Mouse (Mus musculus) T-helper 1 cell (primary cell): ENCODE results near the gene Baiap2.

Source experiments
- in situ Hi-C: fragments of 300-600 bp; cut with MboI, MseI; formaldehyde crosslinking; loops from one replicate; pipeline ENCODE4 v1.15.1; 2025; ENCODE audit warnings: high pct_unique_total_duplicates

The Baiap2 gene

DNA sequence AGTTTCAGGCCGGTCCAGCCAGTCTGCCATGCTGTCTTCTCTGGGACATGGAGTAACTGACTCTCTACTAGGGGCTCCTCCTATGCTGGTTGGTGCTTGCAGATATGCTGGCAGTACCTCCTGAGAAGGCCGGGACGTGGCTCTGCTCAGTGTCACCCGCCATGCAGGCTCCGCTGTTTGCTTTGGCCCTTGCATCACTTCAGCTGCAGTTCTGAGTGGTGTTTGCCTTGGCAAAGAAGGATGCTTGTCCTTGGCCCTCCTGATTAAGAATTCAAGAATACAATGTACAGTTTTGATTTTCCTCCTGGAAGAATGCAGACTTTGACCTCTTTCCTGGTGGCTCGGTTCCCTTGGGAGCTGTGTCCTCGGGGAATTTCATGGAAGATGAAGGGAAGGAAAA, 2.8 kb downstream of the Baiap2 start:
- in situ Hi-C loops, result loop anchor here (5.0 kb wide), 1 partner anchor 47 kb away; no protein-coding TSS in a partner anchor

DNA sequence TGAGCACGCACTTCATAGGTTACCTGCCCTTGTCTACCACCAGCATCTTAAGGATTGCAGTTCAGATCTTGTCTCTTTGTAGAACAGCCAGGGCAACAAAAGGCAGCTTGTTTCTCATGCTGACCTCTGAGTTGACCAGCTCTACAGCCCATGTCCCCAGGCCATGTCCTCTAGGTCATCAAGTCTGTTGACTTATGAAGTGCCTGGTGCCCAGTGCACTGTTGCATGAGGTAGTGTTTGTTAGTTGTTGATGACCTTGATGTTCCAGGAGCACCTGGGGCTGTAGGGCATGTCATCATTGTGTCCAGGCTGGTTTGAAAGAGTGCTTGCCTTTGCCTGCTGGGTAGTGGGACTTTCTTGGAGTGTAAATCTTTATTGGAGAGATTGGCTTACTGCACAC, 4.9 kb downstream of the Baiap2 start:
- in situ Hi-C loops, result loop anchor here (5.0 kb wide), 1 partner anchor 45 kb away; no protein-coding TSS in a partner anchor

DNA sequence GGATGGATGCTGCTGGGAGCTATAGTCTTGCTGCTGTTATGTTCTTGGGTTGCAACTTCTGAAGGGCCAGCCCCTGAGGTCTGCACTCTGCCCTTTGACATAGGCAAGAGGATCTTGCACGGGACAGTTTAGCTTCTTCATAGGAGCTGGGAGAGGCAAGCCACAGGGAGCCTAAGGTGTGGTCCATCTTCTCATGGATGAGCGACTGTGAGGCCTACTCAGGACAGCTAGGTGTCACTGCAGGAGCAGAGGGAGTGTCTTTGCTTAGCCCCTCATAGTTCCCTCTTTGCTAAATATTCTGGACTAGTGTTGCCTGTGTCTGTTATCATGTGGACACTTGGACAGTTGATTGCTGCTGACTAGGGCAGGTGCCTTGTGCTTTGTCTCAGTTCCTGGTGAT, 5.3 kb downstream of the Baiap2 start:
- in situ Hi-C loops, result loop anchor here (5.0 kb wide), 1 partner anchor 44 kb away; no protein-coding TSS in a partner anchor

DNA sequence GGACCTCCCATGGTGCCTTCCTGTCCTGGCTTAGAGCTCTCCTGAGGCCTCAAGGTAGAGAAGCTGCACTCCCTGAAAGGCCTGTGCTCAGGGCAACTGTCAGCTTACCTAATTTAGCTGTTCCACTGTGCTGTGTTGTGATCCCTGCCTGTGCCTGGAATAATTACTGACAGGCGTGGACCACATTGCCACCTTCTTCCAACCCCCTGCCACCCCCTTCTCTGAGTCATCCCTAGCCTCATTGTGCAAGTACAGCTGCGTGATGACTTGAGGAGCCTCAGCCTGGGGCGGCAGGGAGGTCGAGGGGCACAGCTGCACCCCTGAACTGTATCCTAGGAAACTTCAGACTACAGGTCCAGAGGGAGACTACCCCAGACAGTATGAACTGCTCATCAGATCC, 5.7 kb downstream of the Baiap2 start:
- in situ Hi-C loops, result loop anchor here (5.0 kb wide), 1 partner anchor 44 kb away; no protein-coding TSS in a partner anchor

DNA sequence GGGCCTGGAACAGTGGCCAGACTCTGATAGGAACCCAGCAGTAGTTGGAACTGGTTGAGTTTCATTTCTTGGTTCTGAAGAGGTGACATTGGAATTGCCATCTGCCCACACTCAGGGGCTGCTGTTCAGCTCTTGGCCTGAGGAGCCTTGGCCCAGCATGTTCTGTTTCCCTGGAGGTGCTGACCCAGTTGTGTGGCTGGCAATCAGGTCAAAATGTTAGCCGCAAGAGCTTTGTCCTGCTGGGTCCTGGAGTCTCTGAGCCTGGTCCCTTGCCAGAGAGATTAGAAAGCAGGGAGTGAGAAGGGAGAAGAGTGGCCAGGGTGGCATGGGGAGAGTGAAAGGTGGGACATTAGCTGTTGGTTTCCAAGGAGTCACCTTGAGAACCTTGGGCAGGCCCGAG, 6.2 kb downstream of the Baiap2 start:
- in situ Hi-C loops, result loop anchor here (5.0 kb wide), 1 partner anchor 43 kb away; no protein-coding TSS in a partner anchor

DNA sequence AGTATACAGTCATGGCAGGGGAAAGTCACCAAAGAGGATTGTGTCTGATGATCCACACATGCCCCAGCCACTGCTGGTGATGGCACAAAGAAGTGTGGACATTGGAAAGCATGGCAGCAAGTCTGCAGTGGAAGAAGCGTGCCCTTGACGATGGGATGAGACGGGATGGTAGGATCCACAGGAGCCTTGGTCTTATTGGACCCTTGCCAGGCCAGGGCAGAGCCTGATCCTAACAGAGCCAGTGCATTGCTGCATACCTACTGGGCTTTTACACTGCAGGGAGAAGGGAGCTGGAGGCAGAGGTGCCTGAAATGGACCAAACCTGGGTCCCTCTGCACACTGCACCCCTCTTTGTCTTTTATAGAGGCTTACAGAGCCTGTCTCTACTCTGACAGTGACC, 8.0 kb downstream of the Baiap2 start:
- in situ Hi-C loops, result no loop called here

DNA sequence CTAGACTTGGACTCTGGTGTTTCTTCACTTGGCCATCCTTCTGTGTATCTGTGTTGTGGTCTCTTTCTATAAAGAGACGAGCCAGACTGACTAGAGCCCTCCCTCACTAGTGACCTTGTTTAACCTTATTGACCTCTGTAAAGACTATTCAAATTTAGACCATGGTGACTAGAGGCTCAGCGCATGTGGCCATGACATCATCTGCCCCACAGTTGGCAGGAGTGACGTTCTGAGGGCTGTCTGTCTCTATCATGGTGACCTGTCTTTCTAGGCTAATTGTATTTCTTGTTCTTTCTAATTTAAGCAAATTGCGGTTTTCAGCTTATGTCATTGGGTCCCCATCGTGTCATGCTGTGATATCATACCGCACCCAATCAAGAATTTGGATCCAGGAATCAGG, 8.8 kb downstream of the Baiap2 start:
- in situ Hi-C loops, result no loop called here

DNA sequence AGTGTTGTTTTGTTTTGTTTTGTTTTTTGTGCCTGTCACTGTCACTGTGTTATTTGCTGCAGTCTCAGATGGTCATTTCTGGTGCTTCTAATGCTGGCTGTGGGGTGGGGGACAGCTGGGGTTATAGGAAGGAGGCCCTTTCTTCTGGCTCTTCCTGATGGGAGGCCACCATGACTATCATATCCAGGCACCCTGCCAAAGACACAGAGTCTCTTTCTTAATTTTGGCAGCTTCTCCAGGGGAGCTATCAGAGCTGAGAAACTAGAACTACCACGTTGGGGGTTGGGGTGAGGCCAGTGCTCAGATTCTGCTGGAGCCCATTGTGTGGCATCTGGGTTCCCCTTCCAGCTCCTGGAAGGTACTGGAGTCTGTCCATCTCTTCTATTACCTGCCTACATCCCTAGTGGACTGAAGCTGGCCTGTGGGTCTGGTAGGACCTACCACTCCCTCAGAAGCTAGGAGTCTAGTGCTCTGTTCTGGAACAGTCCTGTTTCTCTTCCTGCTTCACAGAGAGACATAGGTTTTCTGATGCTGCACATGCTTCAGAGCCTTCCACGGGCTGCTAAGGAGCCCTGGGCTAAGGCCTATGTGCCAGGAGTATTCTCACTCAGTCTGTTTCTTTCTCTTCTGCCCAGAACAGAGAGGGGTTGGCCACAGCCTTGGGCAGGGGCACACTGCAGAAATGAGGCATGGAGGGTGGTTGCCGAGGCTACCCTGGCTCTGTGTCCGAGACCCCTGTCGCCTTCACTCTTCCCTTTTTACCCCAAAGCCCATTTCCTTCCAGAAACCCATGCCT, 10.1 kb downstream of the Baiap2 start:
- in situ Hi-C loops, result no loop called here

DNA sequence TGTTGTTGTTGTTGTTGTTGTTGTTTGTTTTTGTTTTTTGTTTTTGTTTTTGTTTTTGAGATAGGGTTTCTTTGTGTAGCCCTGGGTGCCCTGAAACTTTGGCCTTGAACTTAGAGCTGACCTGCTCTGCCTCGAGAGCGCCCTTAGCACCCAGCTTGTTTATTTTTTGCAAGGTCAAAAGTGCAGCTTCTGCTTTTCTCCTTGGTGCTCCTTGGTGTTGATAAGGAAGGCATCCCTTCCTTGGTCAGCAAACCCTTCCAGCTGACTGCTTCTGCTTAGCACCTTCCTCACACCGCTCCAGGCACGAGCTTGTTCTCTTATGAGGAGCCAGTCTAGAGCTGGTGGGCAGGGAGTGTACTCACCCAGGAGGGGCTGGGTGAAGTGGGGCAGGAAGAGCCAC, 11.7 kb downstream of the Baiap2 start:
- in situ Hi-C loops, result no loop called here

DNA sequence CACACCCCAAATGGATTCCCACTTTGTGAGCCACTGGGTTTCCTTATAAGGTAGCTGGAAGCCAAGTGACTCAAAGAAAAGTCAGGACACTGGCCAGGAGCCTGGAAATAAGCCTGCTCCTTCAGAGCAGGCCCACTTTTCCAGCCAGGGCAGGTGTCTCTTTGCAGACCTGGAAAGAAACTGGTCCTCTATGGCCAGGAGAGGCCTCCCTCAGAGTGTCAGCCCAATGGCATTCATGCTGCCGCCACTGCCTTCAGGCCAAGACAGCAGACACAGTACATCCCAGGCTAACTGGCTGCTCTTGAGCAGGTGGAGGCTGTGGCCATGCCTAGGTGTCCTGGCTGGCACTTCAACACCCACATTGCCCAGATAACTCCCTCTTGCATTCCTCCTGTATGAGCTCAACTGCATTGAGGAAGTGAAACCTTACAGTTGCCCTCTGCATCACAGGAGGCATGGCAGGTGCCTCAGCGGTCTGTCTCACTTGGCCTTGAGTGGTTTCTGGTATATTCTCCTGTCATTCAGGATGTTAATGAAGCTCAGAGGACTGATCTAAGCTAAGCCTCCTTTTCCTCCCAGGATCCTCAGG, 12.3 kb downstream of the Baiap2 start:
- in situ Hi-C loops, result no loop called here

DNA sequence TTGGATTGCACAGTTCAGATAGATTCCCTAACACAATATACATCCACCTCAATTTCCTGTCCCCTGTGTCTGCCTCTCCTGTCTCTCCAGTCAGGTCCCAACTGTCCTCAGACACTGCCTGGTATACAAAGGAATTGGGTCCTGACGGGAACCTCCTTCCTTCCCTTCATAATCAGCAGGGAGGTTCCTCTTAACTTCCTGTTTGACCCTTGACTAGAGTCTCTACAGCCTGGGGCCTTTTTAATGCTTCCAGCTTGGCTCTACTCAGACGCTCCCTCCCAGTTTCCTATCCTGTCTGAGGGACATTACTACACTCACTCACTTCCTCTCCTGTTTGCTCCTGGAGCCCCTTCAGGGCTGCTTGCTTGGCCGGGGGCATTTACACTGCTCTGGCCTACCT, 12.9 kb downstream of the Baiap2 start:
- in situ Hi-C loops, result no loop called here

DNA sequence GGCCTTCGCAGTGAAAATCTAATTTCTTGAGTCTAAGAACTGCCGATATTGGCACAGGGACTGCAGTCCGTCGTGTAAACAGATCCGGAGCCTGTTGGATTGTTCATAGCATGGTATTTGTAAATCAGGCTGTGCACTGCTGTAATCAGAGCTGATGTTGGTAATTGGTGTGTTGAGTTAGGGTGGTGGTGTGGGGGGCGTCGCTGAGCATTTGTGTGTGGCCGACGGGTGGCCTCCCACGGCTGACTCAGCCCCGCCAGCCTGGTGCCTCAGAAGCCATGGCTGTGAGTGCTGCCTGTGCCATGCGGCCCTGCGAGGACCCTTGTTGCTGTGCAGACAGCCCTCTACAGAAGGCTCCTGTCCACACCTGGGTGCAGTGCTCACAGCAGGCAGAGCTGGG, 14.0 kb downstream of the Baiap2 start:
- in situ Hi-C loops, result no loop called here

DNA sequence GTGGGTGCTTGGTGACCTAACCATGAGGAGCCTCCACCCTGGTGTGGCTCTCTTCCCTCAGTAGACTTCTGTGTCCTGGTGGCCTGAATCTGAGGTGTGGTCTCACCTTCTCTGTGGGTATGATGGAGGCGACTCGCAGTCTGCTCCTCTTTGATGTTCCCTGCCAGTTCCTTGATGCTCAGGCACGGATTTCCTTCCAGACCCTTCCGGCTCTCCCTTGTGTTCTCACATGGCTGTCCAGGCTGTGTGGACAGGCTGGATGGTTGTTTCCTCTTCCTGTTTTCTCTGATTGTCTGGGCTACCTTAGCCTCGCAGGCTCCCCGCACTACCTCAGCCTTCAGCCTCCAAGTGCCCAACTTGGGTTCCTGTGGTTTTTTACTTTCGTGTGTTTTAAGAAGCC, 16.3 kb downstream of the Baiap2 start:
- in situ Hi-C loops, result no loop called here

DNA sequence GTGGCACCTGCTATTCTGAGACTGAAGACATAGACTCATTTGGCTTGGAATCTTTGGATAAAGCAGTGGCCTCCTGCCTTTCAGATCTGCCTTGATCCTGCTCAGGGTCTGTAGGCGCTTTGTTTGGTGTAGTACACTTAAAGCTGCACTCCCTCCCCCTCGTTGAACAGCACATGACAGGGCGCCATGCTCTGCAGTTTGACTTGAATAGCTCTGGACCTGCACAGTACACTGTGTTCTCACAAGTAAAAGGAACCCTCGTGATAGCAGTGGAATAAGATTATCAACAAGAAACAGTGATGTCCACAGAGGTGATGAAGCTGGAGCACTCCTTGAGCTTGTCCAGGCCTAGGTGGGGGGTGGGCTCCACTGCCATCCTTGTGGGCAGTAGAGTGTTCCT, 17.2 kb downstream of the Baiap2 start:
- in situ Hi-C loops, result no loop called here

DNA sequence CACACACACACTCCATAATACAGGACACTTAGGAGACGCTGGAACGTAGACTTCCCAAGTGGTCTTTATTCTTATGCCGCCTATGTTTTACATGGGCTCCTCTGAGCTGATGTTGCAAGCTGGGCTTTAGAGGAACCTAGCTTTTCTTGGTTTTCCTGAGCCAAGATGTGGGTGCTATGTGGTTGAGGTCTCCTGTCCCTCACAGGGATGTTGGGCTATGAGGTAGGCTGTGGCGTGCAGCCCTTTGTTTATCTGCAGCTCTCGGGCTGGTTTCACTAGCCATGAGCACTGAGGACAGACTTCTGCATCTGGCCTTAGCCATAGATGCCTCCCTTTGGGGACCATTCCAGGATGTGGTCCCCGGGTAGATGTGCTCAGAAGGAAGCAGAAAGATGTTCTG, 18.1 kb downstream of the Baiap2 start:
- in situ Hi-C loops, result no loop called here

DNA sequence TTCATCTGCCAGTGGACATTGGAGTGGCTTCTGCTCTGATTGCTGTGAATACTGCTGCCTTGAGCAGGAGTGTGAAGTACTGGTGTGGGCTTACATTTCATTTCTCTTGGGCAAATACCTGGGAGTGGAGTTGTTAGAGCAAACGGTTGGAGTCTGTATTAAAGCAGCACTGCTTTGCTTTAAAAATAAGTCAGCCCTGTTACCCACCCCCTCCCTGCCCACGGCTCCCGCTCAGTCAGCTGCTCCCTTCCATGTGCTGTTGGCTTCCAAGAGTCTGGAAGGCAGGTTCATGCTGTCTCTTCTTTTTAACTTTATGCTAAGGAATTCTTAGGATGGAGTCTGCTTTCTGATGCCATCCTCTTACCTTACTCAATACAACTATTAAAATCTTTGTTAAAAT, 18.9 kb downstream of the Baiap2 start:
- in situ Hi-C loops, result no loop called here

DNA sequence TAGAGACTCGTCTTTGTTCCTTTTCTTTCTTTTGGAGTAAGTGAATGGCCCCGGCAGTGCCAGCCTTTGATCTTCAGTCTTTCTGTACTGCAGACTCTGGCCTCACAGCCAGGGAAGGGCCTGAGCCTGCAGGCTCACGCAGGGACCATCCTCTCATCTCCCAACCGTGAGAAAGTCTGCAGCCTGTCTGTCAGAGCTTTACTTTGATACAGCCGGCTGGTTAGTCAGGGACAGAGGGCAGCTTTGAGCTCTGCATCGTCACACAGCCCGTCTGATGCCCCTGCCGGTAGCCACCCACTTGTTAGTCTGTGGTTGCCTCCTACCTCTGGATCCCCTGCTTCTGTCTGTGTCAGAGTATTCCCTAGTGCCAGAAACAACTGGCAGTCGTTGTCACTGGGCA, 22.5 kb downstream of the Baiap2 start:
- in situ Hi-C loops, result no loop called here

DNA sequence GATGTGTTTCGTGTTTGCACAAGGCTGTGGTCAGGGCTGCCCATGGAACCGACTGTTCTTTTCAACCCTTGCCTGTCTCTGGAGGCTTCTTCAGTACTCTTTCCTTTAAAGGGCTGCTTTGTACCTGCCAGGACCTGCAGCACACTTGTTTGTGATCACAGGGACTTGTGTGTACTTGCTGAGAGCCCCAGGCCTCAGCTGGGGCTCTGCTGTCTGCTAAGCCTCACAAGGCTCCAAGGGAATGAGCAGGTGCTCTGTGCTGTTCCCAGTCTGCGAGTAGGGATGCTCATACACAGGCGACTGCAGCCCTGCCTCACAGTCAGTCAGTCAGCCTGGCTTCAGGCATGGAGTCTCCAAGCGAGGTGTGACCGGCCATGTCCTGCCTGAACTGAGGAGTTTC, 23.7 kb downstream of the Baiap2 start:
- in situ Hi-C loops, result no loop called here

DNA sequence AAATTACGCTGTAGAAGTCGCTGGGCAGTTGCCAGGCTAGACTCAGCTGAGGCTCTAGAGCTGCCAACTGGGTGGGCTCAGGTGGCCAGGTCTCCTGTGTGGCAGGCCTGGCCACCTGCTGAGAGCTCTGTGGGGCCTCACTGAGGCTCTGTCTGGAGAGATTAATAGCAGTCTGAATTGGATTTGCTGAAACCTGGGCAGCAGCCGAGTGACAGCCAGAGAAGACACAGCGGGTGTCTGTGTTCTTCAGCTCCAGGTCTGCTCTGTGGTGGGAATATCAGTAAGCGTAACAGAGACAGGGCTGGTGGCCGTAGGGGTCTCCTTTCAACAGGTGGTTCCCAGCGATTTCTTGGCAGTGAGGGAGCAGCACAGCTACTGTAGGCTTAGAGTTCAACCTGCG, 24.8 kb downstream of the Baiap2 start:
- in situ Hi-C loops, result no loop called here

DNA sequence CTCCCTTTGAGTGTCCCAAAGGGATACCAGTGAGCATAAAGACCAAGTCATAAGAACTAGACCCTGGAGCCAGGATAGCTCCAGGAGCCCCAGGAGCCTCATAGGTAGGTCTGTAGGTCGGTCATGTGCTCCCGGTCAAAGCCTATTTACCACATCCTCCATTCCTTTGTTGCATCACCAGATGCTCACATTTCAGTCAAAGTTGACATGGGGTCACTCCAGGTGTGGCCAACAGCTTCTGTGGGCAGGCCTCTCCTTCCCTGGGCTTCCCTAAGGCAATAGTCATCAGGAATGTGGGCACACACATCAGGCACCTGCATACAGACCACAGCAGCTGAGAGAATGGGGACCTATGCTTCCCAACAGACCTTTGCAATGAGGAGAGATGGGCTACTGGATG, 25.3 kb downstream of the Baiap2 start:
- in situ Hi-C loops, result no loop called here

DNA sequence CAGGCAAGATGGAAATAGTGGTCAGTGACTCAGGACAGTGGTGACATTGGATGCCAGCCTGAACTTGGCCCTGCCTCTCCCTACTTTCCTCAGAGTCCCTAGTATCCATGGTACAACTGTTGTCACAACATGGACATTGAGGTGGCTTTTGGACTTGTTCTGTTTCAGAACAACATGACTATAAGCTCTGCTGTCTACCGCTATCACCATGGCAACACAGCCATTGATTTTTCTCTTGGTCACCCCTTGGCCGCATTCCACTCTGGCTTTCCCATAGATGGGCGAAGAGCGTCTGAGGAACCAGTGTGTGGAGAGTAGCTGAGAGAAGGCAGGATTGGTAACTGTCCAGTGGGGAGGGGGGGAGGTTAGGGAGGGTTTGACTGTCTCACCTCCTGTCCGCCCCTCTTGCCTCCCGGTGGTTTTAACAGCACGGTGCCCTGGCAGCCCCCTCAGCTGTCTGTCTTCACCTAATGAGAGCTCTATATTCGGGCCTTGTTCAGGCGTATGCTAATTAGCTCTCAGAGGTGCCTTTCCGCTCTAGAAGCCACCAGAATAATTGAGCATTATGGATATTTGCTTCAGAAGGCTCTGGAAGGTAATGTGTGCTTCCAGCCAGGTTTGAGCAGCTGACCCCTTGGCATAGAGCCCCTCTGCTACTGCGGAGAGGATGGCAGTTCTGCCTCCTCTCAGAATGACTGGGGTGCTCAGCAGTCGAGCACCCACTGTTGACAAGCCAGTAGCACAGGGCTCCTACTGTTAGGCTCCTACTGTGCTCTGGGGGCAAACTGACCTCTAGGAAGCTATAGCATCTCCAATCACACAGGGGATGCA, 27.7 kb downstream of the Baiap2 start:
- in situ Hi-C loops, result no loop called here

DNA sequence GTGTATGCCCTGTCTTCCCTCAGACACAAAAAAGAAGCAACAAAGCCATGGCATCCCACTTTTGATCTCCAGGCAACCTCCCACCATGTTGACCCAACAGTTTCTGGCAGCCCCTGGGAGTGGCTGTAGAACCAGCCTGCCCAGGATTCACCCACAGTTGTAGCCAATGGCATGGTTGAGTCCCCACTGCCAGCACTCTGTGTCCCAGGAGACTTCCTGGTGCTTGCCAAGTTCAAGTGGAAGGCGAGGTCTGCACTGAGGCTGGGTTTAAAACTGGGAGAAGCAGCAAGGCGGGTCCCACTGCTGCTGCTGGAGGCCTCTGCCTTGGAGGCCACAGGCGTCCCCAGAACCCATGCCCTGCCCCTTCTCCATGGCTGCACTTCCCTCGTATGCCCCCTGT, 31.2 kb downstream of the Baiap2 start:
- in situ Hi-C loops, result no loop called here
